Mouse (Mus musculus) heart, adult 2 months (tissue): ENCODE data around the gene Hexdc.

Experiments used
- CTCF ChIP-seq: fragments of 200-600 bp; IDR thresholded peaks from 2 replicates; pipeline ENCODE4 v1.8.1; 2022; ENCODE audit warnings: antibody characterized with exemption, mild to moderate bottlenecking, moderate library complexity
- POLR2A ChIP-seq: fragments of 200-500 bp; IDR thresholded peaks from 2 replicates; pipeline ENCODE4 v1.6.1; 2011; ENCODE audit warnings: mild to moderate bottlenecking, low read depth, low read length, control low read depth; ENCODE audit not compliant: insufficient read depth

GRCm38 (mm10) chr11:121204161-121205006 lies at the start of gene Hexdc, which contains the start of gene Ogfod3:
- peak; percentile 65; the same call in 1 of the 2 replicates for TF ChIP-seq POLR2A
- no peak for TF ChIP-seq CTCF
